Mouse (Mus musculus): ENCODE results near the gene Ciapin1. TPM values are rescaled to one million over a fixed set of nuclear protein-coding genes. Genes with fewer than 3 reads are reported as not detected.

Ciapin1 gene
- total RNA-seq, 2 experiments from 2014 or later = 71.9 to 73.9 TPM

DNA sequence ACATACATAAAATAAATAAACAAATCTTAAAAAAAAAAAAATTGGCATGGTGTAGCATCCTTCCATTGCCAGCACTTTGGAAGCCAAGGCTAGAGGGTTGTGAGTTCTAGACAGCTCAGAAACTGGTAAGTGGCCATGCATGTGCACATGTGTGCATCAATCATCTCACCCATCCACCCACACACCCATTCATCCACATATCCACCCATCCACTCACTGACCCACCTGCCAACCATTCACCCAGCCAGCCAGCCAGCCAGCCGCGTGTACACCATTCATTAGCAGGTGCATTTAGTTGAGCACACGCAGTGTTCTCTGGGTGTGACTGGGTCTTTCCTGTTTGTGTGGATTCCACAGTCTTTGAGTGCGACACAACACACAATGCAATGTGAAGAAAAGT, 32.3 kb downstream of the Ciapin1 start:
- no peak for DNase-seq

DNA sequence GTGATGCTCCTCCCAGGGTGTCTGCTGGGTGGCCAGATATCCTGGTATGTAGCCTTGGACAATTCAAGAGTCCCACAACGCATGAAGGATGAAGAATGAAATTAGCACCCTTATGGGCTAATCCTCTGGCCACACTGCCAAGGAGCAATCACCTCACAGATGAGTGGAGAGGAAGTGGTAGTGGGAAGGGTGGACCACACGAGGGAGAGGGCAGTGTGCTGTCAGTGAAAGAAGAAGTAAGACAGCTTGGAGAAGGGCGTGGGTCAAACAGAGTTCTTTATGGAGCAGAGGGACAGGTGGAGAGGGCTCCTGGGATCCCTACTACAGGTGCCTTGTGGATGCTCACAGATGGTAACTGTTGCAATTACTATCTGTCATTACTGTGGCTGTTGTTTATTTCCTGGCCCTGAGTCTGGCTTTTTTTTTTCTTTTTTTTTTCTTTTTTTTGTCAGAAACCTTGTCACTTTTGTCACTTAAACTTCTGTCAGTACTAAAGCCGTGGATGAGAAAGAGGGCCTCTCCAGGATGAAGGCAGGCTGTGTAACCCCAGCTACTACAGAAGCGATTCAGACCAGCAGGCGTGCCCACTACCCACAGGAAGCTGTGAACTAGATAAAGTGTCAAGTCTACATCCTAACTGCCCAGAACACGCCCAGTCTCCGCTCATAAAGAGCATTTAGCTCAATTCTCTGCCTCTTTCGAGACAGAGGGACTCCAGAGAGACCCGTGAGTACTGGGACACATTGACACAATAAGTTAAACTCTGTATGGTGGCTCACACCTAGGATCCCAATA, 33.4 kb downstream of the Ciapin1 start:
- no peak for DNase-seq

DNA sequence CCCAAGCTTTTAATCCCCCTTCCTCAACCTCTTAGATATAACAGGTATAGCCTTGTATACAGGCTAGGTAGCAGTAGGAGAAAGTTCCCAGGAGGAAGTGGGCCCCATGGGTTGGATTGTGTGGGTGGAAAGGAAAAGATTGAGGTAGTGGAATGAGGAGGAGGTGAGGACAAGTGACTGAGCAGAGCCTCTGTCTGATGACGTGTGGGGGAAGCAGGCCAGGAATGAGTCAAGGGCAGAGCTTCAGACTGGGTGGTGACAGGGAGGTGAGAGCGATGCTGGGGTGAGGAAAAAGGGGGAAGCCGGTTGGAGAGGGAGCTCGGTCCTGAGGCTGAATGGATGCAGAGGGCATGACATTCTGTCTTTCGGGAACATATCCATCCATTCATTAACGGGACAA, 34.6 kb downstream of the Ciapin1 start:
- DNase-seq = no peak

DNA sequence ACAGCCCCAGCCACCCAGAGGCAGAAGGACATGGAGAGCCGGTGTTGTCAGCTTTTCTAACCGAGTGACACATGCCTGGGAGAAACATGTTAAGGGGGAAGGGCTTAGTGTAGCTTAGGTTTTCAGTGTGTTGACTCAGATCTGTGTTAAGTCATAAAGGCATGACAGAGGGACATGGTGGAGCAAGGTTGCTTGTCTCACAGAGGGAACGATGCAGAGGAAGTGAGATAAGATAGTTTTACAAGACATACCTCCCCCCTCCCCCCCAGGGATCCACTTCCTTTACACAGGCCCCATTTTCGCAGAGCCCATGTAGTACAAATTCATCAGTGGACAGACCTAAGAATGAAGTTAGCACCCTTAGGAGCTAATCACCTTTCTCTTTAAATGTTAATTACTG, 35.8 kb downstream of the Ciapin1 start:
- DNase-seq = no peak

DNA sequence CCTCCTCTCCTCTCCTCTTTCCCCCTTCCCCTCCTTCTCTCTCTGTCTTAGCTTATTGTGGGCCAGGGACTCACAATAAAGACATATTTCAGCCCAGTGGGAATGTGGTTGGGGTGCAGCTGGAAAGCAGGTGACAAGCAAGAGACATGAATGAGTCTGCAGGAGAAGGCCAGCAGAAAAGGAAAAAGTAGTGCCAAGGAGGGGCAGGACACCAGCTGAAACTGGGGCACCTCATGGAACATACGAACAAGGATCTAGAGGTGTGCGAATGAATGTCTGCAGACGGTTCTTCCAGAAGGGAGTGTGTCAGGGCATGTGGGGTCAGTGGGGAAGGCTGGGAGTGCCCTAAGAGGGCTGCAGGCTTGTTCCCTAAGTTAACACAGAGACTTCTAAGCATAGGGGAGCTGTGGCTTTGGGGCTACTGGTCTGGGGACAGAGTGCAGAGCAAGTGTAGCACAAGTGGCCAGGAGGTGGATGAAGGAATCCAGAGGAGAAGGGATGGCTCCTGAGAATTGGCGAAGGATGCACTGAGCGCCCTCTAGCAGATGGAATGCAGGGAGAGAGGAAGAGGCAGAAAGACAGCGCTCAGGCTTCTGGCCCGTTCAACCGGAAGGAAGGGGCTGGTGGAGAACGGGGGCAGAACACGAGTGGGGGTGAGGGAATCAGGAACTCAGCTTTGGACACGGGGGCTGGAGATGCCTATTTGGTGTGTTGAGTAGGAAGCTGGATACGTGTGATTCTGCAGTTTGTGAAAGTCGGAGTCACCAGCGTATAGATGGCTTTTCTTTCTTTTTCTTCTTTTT, 36.7 kb downstream of the Ciapin1 start:
- no peak for DNase-seq

DNA sequence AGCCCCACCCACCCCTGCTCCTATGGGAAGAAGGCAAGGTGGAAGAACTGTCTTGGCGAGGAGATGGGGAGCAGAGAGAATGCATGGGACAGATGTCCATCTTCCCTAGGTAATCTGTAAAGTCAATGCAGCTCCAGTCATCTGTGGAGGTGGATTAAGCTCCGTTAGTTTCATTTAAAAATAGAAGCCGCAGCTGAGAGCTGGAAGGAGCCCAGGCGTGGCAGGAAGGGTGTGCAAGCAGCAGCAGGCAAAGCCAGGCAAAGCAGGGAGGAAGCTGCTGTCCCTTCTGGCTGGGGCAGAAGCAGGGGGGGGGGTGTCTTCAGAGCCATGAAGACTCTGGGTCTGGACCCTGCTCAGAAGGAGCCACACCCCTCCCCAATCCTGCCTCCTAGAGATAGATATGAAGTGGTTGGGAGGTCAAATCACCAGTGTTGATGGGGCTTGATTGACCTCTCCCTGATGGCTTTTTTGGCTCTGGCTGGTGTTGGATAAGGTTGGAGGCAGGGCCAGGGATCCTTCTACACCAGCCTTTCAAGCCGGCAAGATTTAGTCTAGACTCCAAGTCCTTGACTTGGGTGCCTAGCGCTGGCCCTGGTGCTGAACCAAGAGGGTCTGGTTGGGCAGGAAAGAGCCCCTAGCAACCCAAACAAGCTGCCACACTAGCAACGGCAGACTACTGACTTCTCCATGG, 37.7 kb downstream of the Ciapin1 start:
- DNase-seq = no peak

DNA sequence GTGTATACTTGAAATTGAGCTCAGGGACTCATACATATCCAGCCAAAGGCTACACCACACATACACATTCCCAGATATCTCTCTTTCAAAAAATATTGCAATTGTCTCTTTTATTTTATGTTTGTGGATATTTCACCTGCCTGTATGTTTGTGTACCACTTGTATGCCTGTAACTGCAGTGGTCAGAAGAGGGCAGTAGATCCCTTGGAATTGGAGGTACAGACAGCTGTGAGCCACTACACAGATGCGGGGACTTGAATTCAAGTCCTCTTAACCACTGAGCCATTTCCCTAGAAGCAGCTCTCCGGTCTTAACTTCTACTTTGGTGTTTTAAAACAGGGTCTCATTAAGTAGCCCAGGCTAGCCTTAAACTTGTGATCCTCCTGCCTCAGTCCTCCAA, 43.4 kb downstream of the Ciapin1 start:
- DNase-seq = no peak

DNA sequence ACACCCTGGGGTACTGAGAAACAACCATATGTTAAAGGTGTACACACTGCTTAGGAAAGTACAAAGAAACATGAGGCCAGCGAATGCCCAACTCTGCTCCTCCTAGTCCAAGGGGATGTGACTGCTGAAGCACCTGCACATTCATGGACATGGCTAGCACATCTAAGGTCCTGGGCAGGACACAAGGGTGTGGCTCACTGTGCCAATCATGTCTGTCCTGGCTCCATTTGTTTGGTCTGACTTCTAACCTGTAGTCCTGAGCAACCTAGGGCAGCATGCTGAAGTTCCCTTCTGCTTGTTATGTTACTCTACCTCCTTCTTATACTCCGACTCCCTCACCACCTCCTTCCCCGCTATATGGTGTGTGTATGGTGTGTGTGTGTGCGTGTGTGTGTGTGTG, 43.8 kb downstream of the Ciapin1 start:
- no peak for DNase-seq

DNA sequence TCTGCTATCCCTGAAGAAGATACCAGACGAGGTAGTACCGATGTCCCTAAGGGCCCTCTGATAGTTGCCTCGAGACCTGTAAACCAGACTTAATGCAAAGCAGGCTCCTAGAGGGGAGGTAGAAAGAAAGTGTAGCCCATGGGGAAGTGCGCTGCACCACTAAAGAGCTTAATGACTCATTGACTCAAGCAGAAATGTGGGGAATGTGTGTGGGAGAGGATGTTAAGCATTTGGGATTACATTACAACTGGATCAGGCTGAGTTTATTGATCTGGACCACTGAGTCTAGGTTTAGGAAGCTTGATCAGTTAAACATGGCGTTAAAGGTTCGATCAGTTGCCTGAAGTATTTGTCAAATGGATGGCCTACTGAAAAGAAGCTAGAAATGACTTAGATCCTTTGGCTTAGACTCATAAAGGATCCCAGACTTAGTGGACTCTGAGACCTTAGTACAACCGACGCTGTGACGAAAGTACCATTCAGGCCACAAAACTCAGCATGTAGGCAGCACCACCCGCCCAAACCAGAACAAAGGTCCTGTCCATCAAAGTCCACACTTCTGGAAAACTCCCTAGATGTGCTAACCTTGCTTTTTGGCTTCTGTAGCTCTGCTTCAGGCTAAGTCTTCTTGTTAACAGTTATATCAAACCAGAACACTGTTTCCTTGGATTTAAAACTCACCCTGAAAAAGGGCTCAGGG, 48.8 kb downstream of the Ciapin1 start:
- DNase-seq = no peak

DNA sequence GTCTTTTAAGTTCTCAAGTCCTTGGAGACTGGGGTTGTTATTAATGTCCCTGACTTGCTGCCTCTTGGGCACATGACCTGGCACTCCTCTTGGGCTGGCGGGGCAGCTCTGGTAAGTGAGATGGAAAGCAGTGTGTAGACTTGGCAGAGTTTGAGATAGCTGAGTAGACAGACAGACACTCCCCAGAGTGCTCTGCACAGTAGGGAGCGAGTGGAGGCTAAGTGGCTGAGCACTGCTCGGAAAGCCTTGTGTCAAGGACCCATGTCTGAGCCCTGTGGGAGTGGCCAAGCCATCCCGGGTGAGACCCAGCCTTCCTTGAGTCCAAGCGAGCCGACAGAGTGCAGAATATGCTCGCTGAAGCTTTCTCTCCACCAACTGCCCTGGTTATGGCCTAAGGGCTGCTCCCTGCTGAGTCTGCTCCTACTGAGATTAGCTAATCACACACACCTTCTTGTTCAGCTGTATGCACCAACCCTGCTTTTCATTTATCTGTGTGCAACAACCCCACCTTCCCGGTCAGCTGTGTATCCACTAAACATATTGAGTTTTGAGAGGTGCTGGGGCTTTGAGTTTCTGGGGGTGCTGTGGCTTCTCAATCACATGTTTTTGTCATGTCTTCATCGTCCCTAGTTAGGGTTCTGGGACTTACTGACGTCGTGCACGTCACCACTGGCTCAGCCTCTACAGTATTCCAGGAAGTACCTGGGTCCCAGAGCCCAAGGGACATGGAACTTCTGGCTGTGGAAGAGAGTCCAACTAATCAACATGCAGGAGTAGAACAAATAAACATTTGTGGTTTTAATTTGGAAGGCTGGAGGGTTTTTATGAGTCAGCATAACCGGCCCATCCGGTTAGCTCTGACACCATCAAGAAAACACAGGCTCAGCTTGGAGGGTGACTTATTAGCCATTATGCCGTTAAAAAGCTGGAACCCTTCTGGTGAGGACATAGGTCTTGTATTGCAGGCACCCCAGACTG, 50.3 kb downstream of the Ciapin1 start:
- DNase-seq = no peak

DNA sequence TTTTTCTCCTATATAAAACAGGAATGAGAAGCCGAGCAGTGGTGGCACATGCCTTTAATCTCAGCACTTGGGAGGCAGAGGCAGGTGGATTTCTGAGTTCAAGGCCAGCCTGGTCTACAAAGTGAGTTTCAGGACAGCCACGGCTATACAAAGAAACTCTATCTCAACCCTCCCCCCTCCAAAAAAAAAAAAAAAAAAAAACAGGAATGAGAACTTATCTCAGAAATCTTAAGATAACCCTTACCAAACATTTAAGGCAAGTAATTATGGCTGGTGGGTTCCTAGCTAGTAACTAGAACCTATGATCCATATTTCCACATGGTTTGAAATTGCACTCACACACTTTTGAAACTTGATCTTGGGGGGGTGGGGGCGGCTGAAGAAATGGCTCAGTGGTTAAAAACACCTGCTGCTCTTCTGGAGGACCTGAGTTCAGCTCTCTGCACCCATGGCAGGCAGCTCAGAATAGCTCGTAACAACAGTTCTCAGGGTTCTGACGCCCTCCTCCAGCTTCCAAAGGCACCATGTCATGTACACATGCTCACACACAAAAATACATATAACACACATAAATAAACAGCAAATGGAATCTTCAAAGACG, 52.1 kb downstream of the Ciapin1 start:
- no peak for DNase-seq

DNA sequence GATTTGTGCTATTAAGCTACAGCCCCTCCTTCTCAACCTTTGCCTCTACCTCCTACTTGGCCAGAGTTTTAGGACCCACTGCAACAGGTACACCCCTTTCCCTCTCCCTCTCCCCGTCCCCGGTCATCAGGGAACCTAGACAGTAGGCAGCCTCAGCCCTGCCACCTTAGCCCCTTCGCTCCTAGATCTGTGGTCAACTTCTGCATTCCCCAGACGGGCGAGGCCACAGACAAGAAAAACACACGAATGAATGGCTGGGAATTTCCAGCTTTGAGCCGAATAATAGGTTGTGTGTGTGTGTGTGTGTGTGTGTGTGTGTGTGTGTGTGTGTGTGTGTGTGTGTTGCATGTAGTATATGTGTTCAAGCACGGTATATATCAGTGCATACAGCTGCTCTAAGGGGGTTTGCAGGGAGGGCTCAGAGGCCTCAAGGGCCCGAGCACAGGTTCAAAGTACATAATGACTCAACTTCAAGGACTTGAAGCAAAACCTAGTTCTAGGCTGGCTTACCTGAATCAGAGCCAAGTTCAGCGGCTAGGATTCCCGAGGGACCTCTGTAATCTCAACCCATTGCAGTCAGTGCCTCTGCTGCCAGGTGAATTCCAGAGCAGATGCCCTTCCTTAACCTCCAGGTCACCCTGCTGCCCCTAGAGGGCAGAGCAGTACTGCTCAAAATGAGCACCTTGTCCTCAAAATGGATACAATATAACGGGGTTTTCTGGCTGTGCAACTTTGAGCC, 52.7 kb downstream of the Ciapin1 start:
- DNase-seq = no peak

DNA sequence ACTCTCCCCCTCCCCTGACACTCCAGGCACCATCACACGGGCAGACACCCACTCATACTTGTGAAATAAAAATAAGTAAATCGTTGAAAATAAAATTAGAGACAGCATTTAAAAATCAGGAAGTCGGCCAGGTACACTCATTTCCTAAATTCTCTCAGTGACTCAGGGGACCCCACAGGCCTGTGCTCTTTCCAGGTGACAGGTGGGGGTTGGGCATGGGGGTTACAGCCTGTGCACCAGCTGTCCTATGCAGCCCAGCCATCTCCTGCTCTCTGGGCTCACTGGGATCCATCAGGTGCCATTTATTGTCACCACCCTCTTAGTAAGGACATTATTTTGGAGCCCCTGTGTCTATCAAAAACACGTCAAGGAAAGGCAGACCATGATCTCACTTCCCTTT, 54.3 kb downstream of the Ciapin1 start:
- DNase-seq = no peak

DNA sequence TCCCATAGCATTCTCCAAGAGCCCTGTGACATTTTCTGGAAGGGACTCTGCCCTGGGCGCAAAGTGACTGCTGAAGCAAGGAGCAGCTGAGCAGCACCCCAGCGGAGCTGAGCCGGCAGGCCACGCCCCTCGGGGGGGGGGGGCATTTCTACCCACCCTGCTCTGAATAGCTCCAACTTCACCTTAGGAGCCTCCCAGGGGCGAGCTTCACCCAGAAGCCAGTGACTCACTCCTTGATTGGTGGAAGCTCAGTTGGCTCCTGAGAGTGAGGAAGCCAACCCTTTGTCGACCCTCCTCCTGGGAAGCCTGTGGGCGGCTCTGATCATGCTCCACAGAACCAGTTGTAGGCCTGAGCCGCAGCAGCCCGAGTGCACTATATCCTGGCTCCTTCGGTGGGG, 56.3 kb downstream of the Ciapin1 start:
- DNase-seq = no peak

DNA sequence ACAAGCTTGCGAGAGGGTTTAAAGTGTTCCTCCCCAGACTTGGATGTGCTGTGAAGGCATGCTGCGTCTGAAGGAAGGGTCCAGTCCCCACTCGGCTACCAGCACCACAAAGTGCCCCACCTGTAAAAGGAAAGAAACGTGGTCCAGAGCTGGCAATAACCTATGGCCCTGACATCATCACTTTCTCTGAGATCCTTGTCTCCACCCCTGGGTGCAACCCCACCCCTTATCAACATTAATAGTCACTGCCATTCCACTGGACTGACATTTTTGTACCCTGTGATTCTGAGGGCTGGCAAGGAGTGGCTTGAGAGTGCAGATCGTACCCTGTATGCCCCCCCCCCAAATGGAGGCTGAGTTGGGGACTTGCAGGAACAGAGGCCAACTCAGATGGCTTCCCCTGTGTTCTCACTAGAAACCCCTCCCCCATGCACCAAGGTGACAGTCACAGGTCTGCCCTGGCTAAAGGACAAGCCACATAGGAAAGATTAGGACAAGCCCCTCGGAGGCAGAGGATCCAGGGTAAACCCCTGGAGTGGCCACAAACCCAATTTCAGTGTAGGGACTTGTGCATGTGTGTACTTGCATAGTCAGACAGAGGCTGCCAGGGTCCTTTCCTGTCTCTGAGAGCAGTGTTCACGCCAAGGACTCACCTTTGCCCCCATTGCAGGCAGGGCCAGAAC, 56.9 kb downstream of the Ciapin1 start:
- no peak for DNase-seq

DNA sequence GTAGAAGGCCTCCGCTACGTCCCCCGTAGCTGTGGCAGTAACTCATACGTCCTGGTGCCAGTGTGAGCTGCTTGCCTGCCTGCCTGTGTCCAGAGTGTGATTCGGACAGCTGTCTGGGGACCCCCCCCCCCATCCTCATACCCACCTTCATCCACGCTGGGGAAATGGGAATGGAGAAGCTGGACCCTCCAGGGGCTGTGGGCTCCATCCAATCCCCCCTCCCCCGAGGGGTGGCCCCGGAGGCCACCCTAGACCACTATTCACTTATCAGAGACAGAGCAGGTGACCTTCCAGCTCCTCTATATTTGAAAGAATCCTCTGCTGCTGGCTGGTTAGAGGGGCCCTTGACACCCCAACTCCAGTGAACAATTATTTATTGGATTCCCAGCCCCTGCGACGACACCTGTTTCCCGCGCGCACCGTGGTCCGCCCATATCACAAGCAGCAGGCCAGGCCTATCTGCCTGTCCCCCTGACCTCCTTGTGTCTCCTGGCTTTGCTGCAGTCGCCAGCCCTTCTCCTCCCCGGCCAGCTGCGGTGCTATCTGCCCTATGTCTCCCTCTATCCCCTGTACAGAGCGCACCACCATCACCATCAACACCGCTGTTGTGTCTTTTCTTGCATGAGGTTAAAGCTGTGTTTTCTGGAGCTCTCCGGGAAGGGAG, 57.5 kb downstream of the Ciapin1 start:
- DNase-seq = no peak

DNA sequence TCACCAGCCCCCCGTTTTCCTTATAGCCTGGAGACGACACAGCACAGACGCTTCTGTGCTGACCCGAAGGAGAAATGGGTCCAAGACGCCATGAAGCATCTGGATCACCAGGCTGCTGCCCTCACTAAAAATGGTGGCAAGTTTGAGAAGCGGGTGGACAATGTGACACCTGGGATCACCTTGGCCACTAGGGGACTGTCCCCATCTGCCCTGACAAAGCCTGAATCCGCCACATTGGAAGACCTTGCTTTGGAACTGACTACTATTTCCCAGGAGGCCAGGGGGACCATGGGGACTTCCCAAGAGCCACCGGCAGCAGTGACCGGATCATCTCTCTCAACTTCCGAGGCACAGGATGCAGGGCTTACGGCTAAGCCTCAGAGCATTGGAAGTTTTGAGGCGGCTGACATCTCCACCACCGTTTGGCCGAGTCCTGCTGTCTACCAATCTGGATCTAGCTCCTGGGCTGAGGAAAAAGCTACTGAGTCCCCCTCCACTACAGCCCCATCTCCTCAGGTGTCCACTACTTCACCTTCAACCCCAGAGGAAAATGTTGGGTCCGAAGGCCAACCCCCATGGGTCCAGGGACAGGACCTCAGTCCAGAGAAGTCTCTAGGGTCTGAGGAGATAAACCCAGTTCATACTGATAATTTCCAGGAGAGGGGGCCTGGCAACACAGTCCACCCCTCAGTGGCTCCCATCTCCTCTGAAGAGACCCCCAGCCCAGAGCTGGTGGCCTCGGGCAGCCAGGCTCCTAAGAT, 58.4 kb downstream of the Ciapin1 start:
- DNase-seq = no peak

DNA sequence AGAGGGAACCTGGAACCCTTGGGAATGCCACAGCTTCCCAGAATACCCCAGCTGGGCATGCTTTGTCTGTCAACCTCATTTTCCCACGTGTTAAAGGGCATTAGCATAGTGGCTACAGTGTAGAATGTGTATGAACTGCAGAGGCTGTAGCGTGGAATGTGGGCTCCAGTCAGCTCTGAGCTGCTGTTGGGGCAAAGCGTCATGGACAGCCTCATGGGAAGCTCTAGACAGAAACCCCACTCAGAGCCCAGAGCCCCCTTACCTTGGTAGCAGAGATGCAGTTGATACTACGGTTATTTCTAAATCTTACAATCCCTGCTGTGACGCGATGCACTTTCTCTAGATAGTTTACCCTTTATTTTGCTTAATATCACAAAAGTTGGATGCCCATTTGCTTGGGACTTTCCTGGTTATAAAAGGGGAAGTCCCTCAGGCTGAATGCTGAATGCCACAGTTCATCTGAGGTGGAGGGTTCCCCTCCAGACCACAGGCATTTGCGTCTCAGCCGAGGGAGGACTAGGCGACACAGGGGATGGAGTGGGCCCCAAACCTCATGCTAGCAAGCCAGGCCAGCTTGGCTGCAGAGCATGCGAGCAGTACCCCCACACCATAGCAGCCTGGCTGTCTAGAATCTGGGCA, 59.1 kb downstream of the Ciapin1 start:
- no peak for DNase-seq

All from layer of hippocampus, postnatal 36 days (tissue).